In the genomic region with DNA sequence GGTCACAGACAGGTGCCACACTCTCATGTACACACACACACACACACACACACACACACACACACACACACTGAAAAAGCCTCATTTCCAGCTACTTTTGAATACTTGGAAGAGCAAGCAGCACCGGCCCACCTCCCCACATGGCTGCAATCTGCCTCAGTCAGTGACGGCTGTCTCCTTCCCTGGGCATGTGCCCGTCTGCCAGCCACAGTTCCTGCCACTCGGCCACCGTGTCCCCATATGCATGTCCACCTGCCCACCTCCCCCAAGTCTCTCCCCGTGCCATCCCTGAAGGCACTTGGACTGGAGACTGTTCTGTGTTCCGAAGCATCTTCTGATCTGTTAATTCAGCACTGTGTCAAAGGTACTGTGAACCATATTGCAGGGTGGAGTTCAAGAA, we compare ENCODE assay signal across 18 mouse cellular contexts. TPM values are rescaled to one million over a fixed set of nuclear protein-coding genes. Genes with fewer than 3 reads are reported as not detected.
DNase-seq lines count a peak whose midpoint lies in the region; ATAC-seq and TF ChIP-seq lines count a peak whose summit lies in the region.
"Had no signal": no experiment of that assay in that cellular context is flagged by ENCODE, and none has a peak within 500 bp of the region (broad histone marks: within the 10 kb centered on the region; RNA-seq: fewer than 3 reads in every experiment).

No protein-coding gene starts in this region.

- H3K27me3 ChIP-seq in heart, embryonic 12.5 days (replicated peaks): no peaks in the 10 kb centered on the region
- H3K27me3 ChIP-seq in cerebellum, adult 2 months (ENCODE audit: control insufficient read depth, insufficient read depth, low read length): no peaks in the 10 kb centered on the region
- H3K27me3 ChIP-seq in forebrain, postnatal 0 days (ENCODE audit: insufficient read depth, low read length): no peaks in the 10 kb centered on the region
- H3K27me3 ChIP-seq: hindbrain, embryonic 15.5 days; liver, embryonic 13.5 days; megakaryocyte, embryonic 14.5 days; neural tube, embryonic 12.5 days; stomach, embryonic 15.5 days had no signal

- H3K4me2 ChIP-seq in heart, embryonic 12.5 days: no peak overlapping the region
- H3K4me2 ChIP-seq in forebrain, postnatal 0 days (ENCODE audit: low read depth): no peak overlapping the region
- H3K4me2 ChIP-seq: hindbrain, embryonic 15.5 days; liver, embryonic 13.5 days; neural tube, embryonic 12.5 days; stomach, embryonic 15.5 days had no signal

- H3K36me3 ChIP-seq in heart, embryonic 12.5 days: peaks cover 24% of the 10 kb centered on the region
- H3K36me3 ChIP-seq in forebrain, postnatal 0 days (ENCODE audit: insufficient read depth): peaks cover 3% of the 10 kb centered on the region; the same call in 1 of the 2 replicates
- H3K36me3 ChIP-seq: hindbrain, embryonic 15.5 days; liver, embryonic 13.5 days; stomach, embryonic 15.5 days had no signal

- no peak overlapping the region for H3K4me3 ChIP-seq in heart, embryonic 12.5 days
- H3K4me3 ChIP-seq in cerebellum, adult 2 months (replicated peaks; ENCODE audit: insufficient read depth, low read depth, low read length): no peak overlapping the region
- no peak overlapping the region for H3K4me3 ChIP-seq in forebrain, postnatal 0 days (ENCODE audit: low read depth, low read length)
- H3K4me3 ChIP-seq: heart, adult 2 months; hindbrain, embryonic 15.5 days; liver, embryonic 13.5 days; megakaryocyte, embryonic 14.5 days; neural tube, embryonic 12.5 days; stomach, embryonic 15.5 days had no signal

- TF ChIP-seq CTCF in cerebellum, adult 2 months (IDR thresholded peaks at IDR 0.05; ENCODE audit: borderline replicate concordance, insufficient read depth, low read depth, low read length): no peak
- no peak for TF ChIP-seq CTCF in forebrain, postnatal 0 days (IDR thresholded peaks at IDR 0.05; ENCODE audit: low read depth)

- no peak for DNase-seq in heart, postnatal 25 days (ENCODE audit: low spot score)
- DNase-seq in adipocyte (ENCODE audit: low spot score): peak; percentile 26
- peak; percentile 25 to 46 for DNase-seq in cerebellum, adult 2 months
- peak; percentile 14 for DNase-seq in forebrain, postnatal 0 days
- no peak for DNase-seq in adrenal gland, adult (ENCODE audit: inconsistent age in 2 of 2, low spot score in 1 of 2)
- no peak for DNase-seq in thymus, postnatal 25 days
- DNase-seq: heart, adult 2 months; kidney, adult 8-10 months; liver, embryonic 13.5 days; spleen, adult 18-20 months; thymus, postnatal 14 days had no signal

- no peak for TF ChIP-seq POLR2A in cerebellum, adult 2 months (IDR thresholded peaks at IDR 0.05; ENCODE audit: borderline replicate concordance, insufficient read depth, low read length)

- 0 out of 2 replicates have a peak overlapping the region, but pooled peaks have one; percentile 6 for H3K9ac ChIP-seq in heart, embryonic 12.5 days
- no peak overlapping the region for H3K9ac ChIP-seq in forebrain, postnatal 0 days
- H3K9ac ChIP-seq: hindbrain, embryonic 15.5 days; liver, embryonic 13.5 days; neural tube, embryonic 12.5 days; stomach, embryonic 15.5 days had no signal

- 85% methylated on average over 7 of the region's 7 CpGs for whole genome bisulfite sequencing in heart, embryonic 12.5 days
- 7% methylated on average over 7 of the region's 7 CpGs for WGBS in cerebellum, adult 2 months
- WGBS in forebrain, postnatal 0 days: 65% methylated on average over 7 of the region's 7 CpGs

- H3K9me3 ChIP-seq in heart, embryonic 12.5 days (replicated peaks): no peaks in the 10 kb centered on the region; the same call in 1 of the 2 replicates
- no peaks in the 10 kb centered on the region for H3K9me3 ChIP-seq in forebrain, postnatal 0 days (ENCODE audit: low read length)
- H3K9me3 ChIP-seq: hindbrain, embryonic 15.5 days; liver, embryonic 13.5 days; megakaryocyte, embryonic 14.5 days; neural tube, embryonic 12.5 days; stomach, embryonic 15.5 days had no signal

- no peak for ATAC-seq in heart, embryonic 12.5 days (ENCODE audit: insufficient number of reproducible peaks, low FRiP score)
- peak; percentile 68 for ATAC-seq in forebrain, postnatal 0 days
- ATAC-seq: activated CD4-positive, CD25-positive, alpha-beta regulatory T cell, adult 4 months; lung, postnatal 0 days had no signal

- intact Hi-C loops in heart, postnatal 25 days (cut with DNase I): no loop called here

- H3K27ac ChIP-seq in heart, embryonic 12.5 days (ENCODE audit: poor library complexity, severe bottlenecking): no peak overlapping the region
- no peak overlapping the region for H3K27ac ChIP-seq in cerebellum, adult 2 months (ENCODE audit: insufficient read depth, low read length)
- no peak overlapping the region for H3K27ac ChIP-seq in forebrain, postnatal 0 days (ENCODE audit: low read depth, low read length)
- H3K27ac ChIP-seq: heart, adult 2 months; hindbrain, embryonic 15.5 days; liver, embryonic 13.5 days; neural tube, embryonic 12.5 days; stomach, embryonic 15.5 days had no signal

- H3K4me1 ChIP-seq in heart, embryonic 12.5 days (replicated peaks): peaks cover 27% of the 10 kb centered on the region
- peaks cover 6% of the 10 kb centered on the region for H3K4me1 ChIP-seq in cerebellum, adult 2 months (ENCODE audit: control insufficient read depth, insufficient read depth, low read length)
- H3K4me1 ChIP-seq in forebrain, postnatal 0 days (ENCODE audit: insufficient read depth): no peaks in the 10 kb centered on the region

RNA-seq across cellular contexts. Expression of a gene that starts 9.8 kb away (rescaled TPM):
- 10.3 and 10.5 TPM in 2 replicates for polyA plus RNA-seq in heart, embryonic 12.5 days (2016; fragmentation: Nextera tagmentation; extraction: Ambion mirVana)
- 10 to 100 TPM; 13.2 to 13.6 TPM for total RNA-seq in heart, postnatal 25 days (2021)
- polyA plus RNA-seq in cerebellum, adult 2 months (2012; rRNA removed): 24.7 and 27.8 TPM in 2 replicates
- 22.5 and 23.3 TPM in 2 replicates for total RNA-seq in forebrain, postnatal 0 days (2014; rRNA removed)
- polyA plus RNA-seq in forebrain, postnatal 0 days (2015; fragmentation: Nextera tagmentation; extraction: Ambion mirVana): 4.5 and 6.1 TPM in 2 replicates

Comparison
In these comparisons a context has a peak if more than half of its experiments do, and no peak if none do; other contexts are left out.
1. DNase-seq: peak in adipocyte (single experiment), cerebellum, adult 2 months (2 of 2) and forebrain, postnatal 0 days (single experiment); none in heart, postnatal 25 days (single experiment), adrenal gland, adult (0 of 2) and thymus, postnatal 25 days (single experiment).